Comparison of ENCODE assay signal across 14 mouse cellular contexts in the genomic region with DNA sequence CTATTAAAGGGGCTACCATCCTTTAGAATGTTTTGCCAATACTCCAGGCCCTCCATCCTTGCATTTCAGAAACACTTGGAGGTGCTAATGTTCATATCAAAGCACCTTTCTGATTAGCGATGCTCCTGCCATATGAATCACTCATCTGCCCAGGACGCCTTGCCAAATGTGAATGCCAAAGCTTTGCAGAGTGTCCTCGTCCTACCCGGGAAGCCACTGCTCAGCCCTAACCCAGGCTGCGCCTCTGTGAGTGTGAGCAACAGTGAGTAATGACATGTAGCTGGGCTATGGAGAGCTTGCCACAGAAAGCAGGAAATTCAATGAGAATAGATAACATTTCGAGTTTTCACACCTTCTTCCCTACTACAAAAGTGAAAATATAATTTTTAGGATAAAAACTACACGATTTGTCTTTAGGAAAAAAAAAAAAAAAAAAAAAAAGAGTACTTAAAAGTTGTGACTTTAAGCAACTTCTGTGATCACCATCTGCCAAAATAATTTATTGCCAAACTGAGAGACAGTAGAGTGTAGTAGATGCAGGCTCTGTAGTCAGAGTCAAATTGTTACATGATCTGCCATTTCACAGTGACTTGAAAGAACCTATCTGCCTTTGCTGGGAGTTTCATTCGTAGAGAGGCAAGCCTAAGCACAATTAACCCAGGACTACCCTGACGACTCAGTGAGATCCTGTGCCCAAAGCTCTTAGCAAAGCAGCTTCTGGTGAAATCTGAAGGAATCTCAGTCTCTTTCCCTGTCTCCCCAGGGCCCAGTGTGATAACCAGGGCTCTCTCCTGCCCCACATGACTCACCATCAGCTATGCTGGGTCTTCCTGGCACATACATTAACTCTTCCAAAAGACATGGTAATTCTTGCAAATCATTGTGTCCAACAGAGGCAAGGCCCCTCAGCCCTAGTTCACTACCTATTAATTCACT. TPM values are rescaled to one million over a fixed set of nuclear protein-coding genes. Genes with fewer than 3 reads are reported as not detected.
DNase-seq lines count a peak whose midpoint lies in the region; ATAC-seq and TF ChIP-seq lines count a peak whose summit lies in the region.
"Had no signal": no experiment of that assay in that cellular context is flagged by ENCODE, and none has a peak within 500 bp of the region (broad histone marks: within the 10 kb centered on the region; RNA-seq: fewer than 3 reads in every experiment).

No protein-coding gene starts in this region.

- peaks cover 49% of the 10 kb centered on the region for H3K4me1 ChIP-seq in heart, embryonic 13.5 days
- H3K4me1 ChIP-seq in limb, embryonic 10.5 days: no peaks in the 10 kb centered on the region
- no peaks in the 10 kb centered on the region for H3K4me1 ChIP-seq in liver, postnatal 0 days (ENCODE audit: insufficient read depth)
- H3K4me1 ChIP-seq: midbrain, embryonic 13.5 days had no signal

- TF ChIP-seq CTCF in liver, postnatal 0 days (IDR thresholded peaks at IDR 0.05; ENCODE audit: low read depth): no peak

- 43% methylated on average over 9 of the region's 9 CpGs for WGBS in heart, embryonic 13.5 days
- 73% methylated on average over 9 of the region's 9 CpGs for WGBS in limb, embryonic 10.5 days
- 65% methylated on average over 9 of the region's 9 CpGs for WGBS in liver, postnatal 0 days (ENCODE audit: insufficient replicate concordance)

- no peaks in the 10 kb centered on the region for H3K27me3 ChIP-seq in heart, embryonic 13.5 days (replicated peaks)
- H3K27me3 ChIP-seq in limb, embryonic 10.5 days (ENCODE audit: low read depth, poor library complexity, severe bottlenecking): no peaks in the 10 kb centered on the region
- H3K27me3 ChIP-seq in liver, postnatal 0 days (ENCODE audit: insufficient read depth, low read length): no peaks in the 10 kb centered on the region
- H3K27me3 ChIP-seq: midbrain, embryonic 13.5 days had no signal

- no peaks in the 10 kb centered on the region for H3K36me3 ChIP-seq in heart, embryonic 13.5 days
- no peaks in the 10 kb centered on the region for H3K36me3 ChIP-seq in limb, embryonic 10.5 days
- H3K36me3 ChIP-seq in liver, postnatal 0 days (replicated peaks; ENCODE audit: insufficient read depth, low read length): no peaks in the 10 kb centered on the region
- H3K36me3 ChIP-seq: midbrain, embryonic 13.5 days had no signal

- no peak overlapping the region for H3K4me3 ChIP-seq in heart, embryonic 13.5 days
- H3K4me3 ChIP-seq in limb, embryonic 10.5 days: no peak overlapping the region
- H3K4me3 ChIP-seq in liver, postnatal 0 days (ENCODE audit: low read depth, low read length): no peak overlapping the region
- H3K4me3 ChIP-seq: midbrain, embryonic 13.5 days had no signal

- H3K9ac ChIP-seq in heart, embryonic 13.5 days: peak overlapping the region; percentile 44; the same call in 1 of the 2 replicates
- no peak overlapping the region for H3K9ac ChIP-seq in liver, postnatal 0 days (replicated peaks)
- H3K9ac ChIP-seq: lung, embryonic 14.5 days; midbrain, embryonic 13.5 days had no signal

- no peak for TF ChIP-seq EP300 in liver, postnatal 0 days (IDR thresholded peaks at IDR 0.05; ENCODE audit: low read depth)

- no peak overlapping the region for H3K4me2 ChIP-seq in heart, embryonic 13.5 days
- no peak overlapping the region for H3K4me2 ChIP-seq in liver, postnatal 0 days (ENCODE audit: low read depth, low read length)
- H3K4me2 ChIP-seq: lung, embryonic 14.5 days; midbrain, embryonic 13.5 days had no signal

- peak; percentile 67 to 77 for DNase-seq in adrenal gland, adult (ENCODE audit: inconsistent age in 2 of 2, low spot score in 1 of 2)
- DNase-seq in adrenal gland, adult 18-20 months (ENCODE audit: low spot score in 2 of 2): no peak
- DNase-seq in heart, adult 9 months (ENCODE audit: low spot score in 2 of 2): no peak
- peak; percentile 65 for DNase-seq in adrenal gland, postnatal 36 days
- DNase-seq in layer of hippocampus, postnatal 36 days: peak; percentile 64 to 65
- no peak for DNase-seq in limb, embryonic 10.5 days (ENCODE audit: low spot score)
- no peak for DNase-seq in liver, postnatal 0 days
- DNase-seq: kidney, adult 11 months; lung, embryonic 14.5 days; thymus, postnatal 14 days had no signal

- no peak overlapping the region for H3K27ac ChIP-seq in heart, embryonic 13.5 days (replicated peaks)
- no peak overlapping the region for H3K27ac ChIP-seq in limb, embryonic 10.5 days
- no peak overlapping the region for H3K27ac ChIP-seq in liver, postnatal 0 days (ENCODE audit: low read depth)
- H3K27ac ChIP-seq: midbrain, embryonic 13.5 days had no signal

- H3K9me3 ChIP-seq in heart, embryonic 13.5 days: no peaks in the 10 kb centered on the region
- no peaks in the 10 kb centered on the region for H3K9me3 ChIP-seq in limb, embryonic 10.5 days (replicated peaks)
- H3K9me3 ChIP-seq in liver, postnatal 0 days (ENCODE audit: low read length): no peaks in the 10 kb centered on the region
- H3K9me3 ChIP-seq: midbrain, embryonic 13.5 days had no signal

- ATAC-seq in heart, embryonic 13.5 days (ENCODE audit: extremely low read depth, insufficient number of reproducible peaks, low FRiP score, low TSS enrichment): no peak
- no peak for ATAC-seq in liver, postnatal 0 days
- ATAC-seq: midbrain, embryonic 13.5 days had no signal

RNA-seq across cellular contexts. Expression of gene Prkd1, which starts 50.6 kb away (rescaled TPM):
- 10 to 100 TPM; 13.5 to 18.6 TPM for total RNA-seq in adrenal gland, adult 18-20 months (2021)
- 4.3 and 4.5 TPM in 2 replicates for polyA plus RNA-seq in heart, embryonic 13.5 days (2015; fragmentation: Nextera tagmentation; extraction: Ambion mirVana)
- 10 to 100 TPM; 14.1 to 14.4 TPM for total RNA-seq in adrenal gland, postnatal 36 days (2021)
- 10 to 100 TPM; 16.0 to 16.3 TPM for total RNA-seq in layer of hippocampus, postnatal 36 days (2021)
- polyA plus RNA-seq in limb, embryonic 10.5 days (2016; fragmentation: Nextera tagmentation; extraction: Ambion mirVana): 4.7 and 5.3 TPM in 2 replicates
- 0.09 and 0.17 TPM in 2 replicates for polyA plus RNA-seq in liver, postnatal 0 days (2015; fragmentation: Nextera tagmentation; extraction: Ambion mirVana)
- total RNA-seq: hematopoietic stem cell, adult 5-6 weeks; neutrophil, adult 5-6 weeks had no signal

Comparison
In these comparisons a context has a peak if more than half of its experiments do, and no peak if none do; other contexts are left out.
1. DNase-seq: peak in adrenal gland, adult (2 of 2), adrenal gland, postnatal 36 days (2 of 2) and layer of hippocampus, postnatal 36 days (2 of 2); none in adrenal gland, adult 18-20 months (0 of 2), heart, adult 9 months (0 of 2), limb, embryonic 10.5 days (single experiment) and liver, postnatal 0 days (single experiment).